Mouse (Mus musculus): ENCODE results near the gene Tmco5.
A peak's percentile ranks its signal among the peaks of the same experiment; 100 is the strongest.

Gene Tmco5

GRCm38 (mm10) chr2:116878391-116878790, at the start of gene Tmco5:
Gene Tmco5 (plus strand): TSS chr2:116878691.
- DNase-seq (ENCODE audit: low spot score) = no peak

- DNase-seq (ENCODE audit: low spot score) = no peak
Observed at GRCm38 (mm10) chr2:116831863-116832262, 46.6 kb upstream of the Tmco5 start.

GRCm38 (mm10) chr2:116837829-116838228, 40.7 kb upstream of the Tmco5 start:
- no peak for DNase-seq (ENCODE audit: low spot score)

- DNase-seq (ENCODE audit: low spot score) = peak; percentile 75
Observed at GRCm38 (mm10) chr2:116838538-116839197, 39.8 kb upstream of the Tmco5 start.

- no peak for DNase-seq (ENCODE audit: low spot score)
Observed at GRCm38 (mm10) chr2:116849980-116850636, 28.4 kb upstream of the Tmco5 start.

- DNase-seq (ENCODE audit: low spot score) = no peak
Observed at GRCm38 (mm10) chr2:116851356-116851755, 27.1 kb upstream of the Tmco5 start.

- DNase-seq (ENCODE audit: low spot score) = no peak
Observed at GRCm38 (mm10) chr2:116852249-116852648, 26.2 kb upstream of the Tmco5 start.

- DNase-seq (ENCODE audit: low spot score) = no peak
Observed at GRCm38 (mm10) chr2:116858703-116859102, 19.8 kb upstream of the Tmco5 start.

- DNase-seq (ENCODE audit: low spot score) = no peak
Observed at GRCm38 (mm10) chr2:116876955-116877615, 1.4 kb upstream of the Tmco5 start.

GRCm38 (mm10) chr2:116879730-116880129, 1.2 kb downstream of the Tmco5 start:
- no peak for DNase-seq (ENCODE audit: low spot score)

- no peak for DNase-seq (ENCODE audit: low spot score)
Observed at GRCm38 (mm10) chr2:116893316-116893987, 15.0 kb downstream of the Tmco5 start.

GRCm38 (mm10) chr2:116893988-116894363, 15.5 kb downstream of the Tmco5 start:
- DNase-seq (ENCODE audit: low spot score) = peak; percentile 34

- peak; percentile 89 for DNase-seq (ENCODE audit: low spot score)
Observed at GRCm38 (mm10) chr2:116899615-116900272, 21.3 kb downstream of the Tmco5 start.

GRCm38 (mm10) chr2:116900273-116900843, 21.9 kb downstream of the Tmco5 start:
- no peak for DNase-seq (ENCODE audit: low spot score)

- no peak for DNase-seq (ENCODE audit: low spot score)
Observed at GRCm38 (mm10) chr2:116908268-116908667, 29.8 kb downstream of the Tmco5 start.

GRCm38 (mm10) chr2:116912334-116913070, 34.0 kb downstream of the Tmco5 start:
- no peak for DNase-seq (ENCODE audit: low spot score)

GRCm38 (mm10) chr2:116913677-116914405, 35.4 kb downstream of the Tmco5 start:
- DNase-seq (ENCODE audit: low spot score) = no peak

- no peak for DNase-seq (ENCODE audit: low spot score)
Observed at GRCm38 (mm10) chr2:116914636-116915035, 36.1 kb downstream of the Tmco5 start.

- no peak for DNase-seq (ENCODE audit: low spot score)
Observed at GRCm38 (mm10) chr2:116918598-116918997, 40.1 kb downstream of the Tmco5 start.

Data from adipocyte (in vitro differentiated cells).